Mouse (Mus musculus) right cerebral cortex, postnatal 25 days (tissue): Measurements from ENCODE around the gene Zcchc13.
A peak's percentile ranks its signal among the peaks of the same experiment; 100 is the strongest.
"Not testable (repeated sequence)": the region's sequence is repeated elsewhere in the genome, so short reads cannot be mapped to it uniquely, and the experiment has no call there.

Source experiments
- DNase-seq: peaks from one replicate; pipeline ENCODE4 v3.0.0; 2022

The Zcchc13 gene

GRCm38 (mm10) chrX:103652048-103652447, 21.7 kb downstream of the Zcchc13 start:
- DNase-seq, result no peak

GRCm38 (mm10) chrX:103653021-103653420, 22.6 kb downstream of the Zcchc13 start:
- no peak for DNase-seq

GRCm38 (mm10) chrX:103658985-103659384, 28.6 kb downstream of the Zcchc13 start:
- DNase-seq, result peak; percentile 4

GRCm38 (mm10) chrX:103664445-103664844, 34.1 kb downstream of the Zcchc13 start:
- not testable (repeated sequence) for DNase-seq

GRCm38 (mm10) chrX:103670245-103670644, 39.9 kb downstream of the Zcchc13 start:
- no peak for DNase-seq

- no peak for DNase-seq
Measured at GRCm38 (mm10) chrX:103673761-103674160, 43.4 kb downstream of the Zcchc13 start.

- no peak for DNase-seq
Measured at GRCm38 (mm10) chrX:103674674-103675073, 44.3 kb downstream of the Zcchc13 start.
